Mouse (Mus musculus) stomach, embryonic 14.5 days (tissue): ENCODE measurements around the gene Endog. TPM values are rescaled to one million over a fixed set of nuclear protein-coding genes. Genes with fewer than 3 reads are reported as not detected.
"Not testable (repeated sequence)": the region's sequence is repeated elsewhere in the genome, so short reads cannot be mapped to it uniquely, and the experiment has no call there.

Experiments
- ATAC-seq: fragments of 200-750 bp; cut with Nextera tagmentation; 2 replicates; pipeline ENCODE4 v1.8.0; 2017; ENCODE audit warnings: low read depth, moderate TSS enrichment; ENCODE audit not compliant: insufficient number of reproducible peaks, insufficient read depth, low FRiP score
- H3K27ac ChIP-seq: fragments of 300-500 bp; sonication (generic); 2 replicates; pipeline ENCODE4 v1.5.1; 2014; ENCODE audit warnings: mild to moderate bottlenecking, low read length, moderate library complexity, mixed read lengths
- H3K27me3 ChIP-seq: fragments of 300-500 bp; sonication (generic); 2 replicates; pipeline ENCODE4 v1.6.1; 2014; ENCODE audit warnings: low read length, control low read depth, mixed read lengths; ENCODE audit not compliant: control insufficient read depth, insufficient read depth
- H3K36me3 ChIP-seq: fragments of 300-500 bp; sonication (generic); 2 replicates; pipeline ENCODE4 v1.6.1; 2014; ENCODE audit warnings: mild to moderate bottlenecking, control low read depth, low read length, moderate library complexity, mixed read lengths; ENCODE audit not compliant: control insufficient read depth, insufficient read depth
- H3K4me1 ChIP-seq: fragments of 300-500 bp; sonication (generic); 2 replicates; pipeline ENCODE4 v1.6.1; 2014; ENCODE audit warnings: low read length, control low read depth, mixed read lengths; ENCODE audit not compliant: control insufficient read depth, insufficient read depth
- H3K4me2 ChIP-seq: fragments of 300-500 bp; sonication (generic); replicated peaks from 2 replicates; pipeline ENCODE4 v1.6.1; 2014; ENCODE audit warnings: low read depth, low read length, control low read depth
- H3K4me3 ChIP-seq: fragments of 300-500 bp; sonication (generic); 2 replicates; pipeline ENCODE4 v1.5.1; 2014; ENCODE audit warnings: low read depth, low read length, control low read depth
- H3K9ac ChIP-seq: fragments of 300-500 bp; sonication (generic); replicated peaks from 2 replicates; pipeline ENCODE4 v1.6.1; 2014; ENCODE audit warnings: low read depth, mild to moderate bottlenecking, control low read depth, low read length, moderate library complexity, mixed read lengths
- H3K9me3 ChIP-seq: fragments of 300-500 bp; sonication (generic); 2 replicates; pipeline ENCODE4 v1.6.1; 2016; ENCODE audit warnings: low read depth, low read length, control low read depth; ENCODE audit not compliant: control insufficient read depth
- WGBS: fragments of 180-500 bp; shearing (Covaris S2); extraction: QIAGEN DNeasy Blood & Tissue Kit; methylation state at CpG from one replicate; pipeline ENCODE4 v1.1.7; 2014; 5-methylcytosine and 5-hydroxymethylcytosine counted together
- polyA plus RNA-seq: library from polyadenylated mRNA; unstranded; fragments of >200 nt; fragmentation: Nextera tagmentation; extraction: Ambion mirVana; gene quantifications from 2 replicates; pipeline ENCODE4 v1.2.1, GENCODE M21; 2014

Endog gene
- polyA plus RNA-seq, 1 experiment from 2014 or later = 21.9 TPM

- H3K27me3 ChIP-seq = no peaks in the 10 kb centered on the region
- H3K9me3 ChIP-seq = no peaks in the 10 kb centered on the region
- H3K4me2 ChIP-seq = peak overlapping the region; percentile 83
- peak overlapping the region; percentile 81 for H3K27ac ChIP-seq
- peaks cover 17% of the 10 kb centered on the region for H3K4me1 ChIP-seq
- H3K36me3 ChIP-seq = peaks cover 6% of the 10 kb centered on the region; the same call in 1 of the 2 replicates
- H3K4me3 ChIP-seq = peak overlapping the region; percentile 86
- peak overlapping the region; percentile 71 for H3K9ac ChIP-seq
- no peak for ATAC-seq
- 19% methylated on average over 16 of the region's 16 CpGs for WGBS
These were observed 38.3 kb upstream of the Endog start for GRCm38 (mm10) chr2:30132801-30133612.

- H3K27me3 ChIP-seq = no peaks in the 10 kb centered on the region
- ATAC-seq = peak; percentile 92
- peaks cover 6% of the 10 kb centered on the region; the same call in 1 of the 2 replicates for H3K36me3 ChIP-seq
- peak within 1 kb of the TSS; percentile 81 for H3K27ac ChIP-seq
- peak within 1 kb of the TSS; percentile 86 for H3K4me3 ChIP-seq
- under 1% methylated on average over 40 of the region's 46 CpGs for WGBS
- peak within 1 kb of the TSS; percentile 88 for H3K4me2 ChIP-seq
- H3K9me3 ChIP-seq = no peaks in the 10 kb centered on the region
- peak within 1 kb of the TSS; percentile 71 for H3K9ac ChIP-seq
- H3K4me1 ChIP-seq = peaks cover 17% of the 10 kb centered on the region
These were observed 37.5 kb upstream of the Endog start, which contains the start of gene Tbc1d13 for GRCm38 (mm10) chr2:30133613-30134377. Gene Tbc1d13 (plus strand): TSS chr2:30133746.

- H3K4me2 ChIP-seq = peak overlapping the region; percentile 88
- H3K27ac ChIP-seq = peak overlapping the region; percentile 75; the same call in 1 of the 2 replicates
- H3K36me3 ChIP-seq = peaks cover 6% of the 10 kb centered on the region; the same call in 1 of the 2 replicates
- no peaks in the 10 kb centered on the region for H3K9me3 ChIP-seq
- H3K27me3 ChIP-seq = no peaks in the 10 kb centered on the region
- 27% methylated on average over 6 of the region's 6 CpGs for WGBS
- no peak for ATAC-seq
- H3K4me1 ChIP-seq = peaks cover 17% of the 10 kb centered on the region
- peak overlapping the region; percentile 86 for H3K4me3 ChIP-seq
- H3K9ac ChIP-seq = peak overlapping the region; percentile 71
These were observed 36.9 kb upstream of the Endog start for GRCm38 (mm10) chr2:30134378-30134711.

GRCm38 (mm10) chr2:30134928-30135620 lies 36.2 kb upstream of the Endog start:
- peak overlapping the region; percentile 86 for H3K4me3 ChIP-seq
- peaks cover 17% of the 10 kb centered on the region for H3K4me1 ChIP-seq
- 72% methylated on average over 10 of the region's 10 CpGs for WGBS
- H3K27me3 ChIP-seq = no peaks in the 10 kb centered on the region
- no peaks in the 10 kb centered on the region for H3K9me3 ChIP-seq
- H3K36me3 ChIP-seq = peaks cover 8% of the 10 kb centered on the region
- H3K4me2 ChIP-seq = peak overlapping the region; percentile 88
- peak overlapping the region; percentile 71; the same call in 1 of the 2 replicates for H3K9ac ChIP-seq
- H3K27ac ChIP-seq = no peak overlapping the region
- ATAC-seq = no peak

GRCm38 (mm10) chr2:30136458-30136857 lies 34.8 kb upstream of the Endog start:
- Histone ChIP-seq H3K36me3 (peaks cover 22% of the 10 kb centered on the region), H3K4me2 (no peak overlapping the region), H3K4me3 (no peak overlapping the region), H3K9me3 (no peaks in the 10 kb centered on the region), H3K27me3 (no peaks in the 10 kb centered on the region), H3K27ac (no peak overlapping the region), H3K9ac (no peak overlapping the region), H3K4me1 (peaks cover 17% of the 10 kb centered on the region)
- no peak for ATAC-seq
- 87% methylated on average over 10 of the region's 10 CpGs for WGBS

- not testable (repeated sequence) for H3K27me3 ChIP-seq, H3K27ac ChIP-seq, H3K4me2 ChIP-seq, H3K9me3 ChIP-seq, H3K4me1 ChIP-seq, ATAC-seq, H3K4me3 ChIP-seq, H3K9ac ChIP-seq
- WGBS = 92% methylated on average over 4 of the region's 4 CpGs
- peaks cover 49% of the 10 kb centered on the region for H3K36me3 ChIP-seq
These were observed 31.3 kb upstream of the Endog start for GRCm38 (mm10) chr2:30140021-30140420.

GRCm38 (mm10) chr2:30144436-30144835 lies 26.9 kb upstream of the Endog start:
- H3K4me3 ChIP-seq = no peak overlapping the region
- no peaks in the 10 kb centered on the region for H3K4me1 ChIP-seq
- H3K9ac ChIP-seq = no peak overlapping the region
- no peak overlapping the region for H3K27ac ChIP-seq
- no peaks in the 10 kb centered on the region for H3K27me3 ChIP-seq
- no peaks in the 10 kb centered on the region for H3K9me3 ChIP-seq
- peaks cover 70% of the 10 kb centered on the region for H3K36me3 ChIP-seq
- no peak overlapping the region for H3K4me2 ChIP-seq
- 98% methylated on average over 4 of the region's 4 CpGs for WGBS
- ATAC-seq = no peak

GRCm38 (mm10) chr2:30147466-30147865 lies 23.8 kb upstream of the Endog start:
- Histone ChIP-seq H3K27me3 (no peaks in the 10 kb centered on the region), H3K4me1 (no peaks in the 10 kb centered on the region), H3K36me3 (peaks cover 58% of the 10 kb centered on the region), H3K4me2 (no peak overlapping the region), H3K9me3 (no peaks in the 10 kb centered on the region), H3K27ac (no peak overlapping the region), H3K9ac (no peak overlapping the region), H3K4me3 (no peak overlapping the region)
- no peak for ATAC-seq
- WGBS = 83% methylated on average over 4 of the region's 4 CpGs
